Mouse (Mus musculus) intestine, embryonic 16.5 days (tissue): Measurements from ENCODE around the gene Itgb1bp1. TPM values are rescaled to one million over a fixed set of nuclear protein-coding genes. Genes with fewer than 3 reads are reported as not detected.

ENCODE experiments used
- ATAC-seq: fragments of 200-750 bp; cut with Nextera tagmentation; 2 replicates; pipeline ENCODE4 v1.8.0; 2017; ENCODE audit warnings: moderate TSS enrichment, moderate library complexity
- H3K27ac ChIP-seq: fragments of 300-500 bp; sonication (generic); 2 replicates; pipeline ENCODE4 v1.5.1; 2014; ENCODE audit warnings: mild to moderate bottlenecking, low read length
- H3K27me3 ChIP-seq: fragments of 300-500 bp; sonication (generic); replicated peaks from 2 replicates; pipeline ENCODE4 v1.6.1; 2014; ENCODE audit warnings: low read length, control low read depth, mixed read lengths; ENCODE audit not compliant: control insufficient read depth, insufficient read depth
- H3K36me3 ChIP-seq: fragments of 300-500 bp; sonication (generic); 2 replicates; pipeline ENCODE4 v1.6.1; 2014; ENCODE audit warnings: low read length, control low read depth; ENCODE audit not compliant: control insufficient read depth, insufficient read depth
- H3K4me1 ChIP-seq: fragments of 300-500 bp; sonication (generic); 2 replicates; pipeline ENCODE4 v1.6.1; 2014; ENCODE audit warnings: low read length, control low read depth, mixed read lengths; ENCODE audit not compliant: control insufficient read depth, insufficient read depth
- H3K4me2 ChIP-seq: fragments of 300-500 bp; sonication (generic); 2 replicates; pipeline ENCODE4 v1.6.1; 2014; ENCODE audit warnings: low read depth, low read length, control low read depth
- H3K4me3 ChIP-seq: fragments of 300-500 bp; sonication (generic); 2 replicates; pipeline ENCODE4 v1.5.1; 2014; ENCODE audit warnings: mild to moderate bottlenecking, low read length
- H3K9ac ChIP-seq: fragments of 300-500 bp; sonication (generic); 2 replicates; pipeline ENCODE4 v1.6.1; 2014; ENCODE audit warnings: low read depth, low read length
- H3K9me3 ChIP-seq: fragments of 300-500 bp; sonication (generic); 2 replicates; pipeline ENCODE4 v1.6.1; 2016; ENCODE audit warnings: low read length, control low read depth; ENCODE audit not compliant: control insufficient read depth
- WGBS: fragments of 180-500 bp; shearing (Covaris S2); extraction: QIAGEN DNeasy Blood & Tissue Kit; methylation state at CpG from one replicate; pipeline ENCODE4 v1.1.7; 2014; 5-methylcytosine and 5-hydroxymethylcytosine counted together
- polyA plus RNA-seq: library from polyadenylated mRNA; unstranded; fragments of >200 nt; fragmentation: Nextera tagmentation; extraction: Ambion mirVana; gene quantifications from 2 replicates; pipeline ENCODE4 v1.2.1, GENCODE M21; 2015

Itgb1bp1 gene
- polyA plus RNA-seq, 1 experiment from 2014 or later, result 42.5 TPM

DNA sequence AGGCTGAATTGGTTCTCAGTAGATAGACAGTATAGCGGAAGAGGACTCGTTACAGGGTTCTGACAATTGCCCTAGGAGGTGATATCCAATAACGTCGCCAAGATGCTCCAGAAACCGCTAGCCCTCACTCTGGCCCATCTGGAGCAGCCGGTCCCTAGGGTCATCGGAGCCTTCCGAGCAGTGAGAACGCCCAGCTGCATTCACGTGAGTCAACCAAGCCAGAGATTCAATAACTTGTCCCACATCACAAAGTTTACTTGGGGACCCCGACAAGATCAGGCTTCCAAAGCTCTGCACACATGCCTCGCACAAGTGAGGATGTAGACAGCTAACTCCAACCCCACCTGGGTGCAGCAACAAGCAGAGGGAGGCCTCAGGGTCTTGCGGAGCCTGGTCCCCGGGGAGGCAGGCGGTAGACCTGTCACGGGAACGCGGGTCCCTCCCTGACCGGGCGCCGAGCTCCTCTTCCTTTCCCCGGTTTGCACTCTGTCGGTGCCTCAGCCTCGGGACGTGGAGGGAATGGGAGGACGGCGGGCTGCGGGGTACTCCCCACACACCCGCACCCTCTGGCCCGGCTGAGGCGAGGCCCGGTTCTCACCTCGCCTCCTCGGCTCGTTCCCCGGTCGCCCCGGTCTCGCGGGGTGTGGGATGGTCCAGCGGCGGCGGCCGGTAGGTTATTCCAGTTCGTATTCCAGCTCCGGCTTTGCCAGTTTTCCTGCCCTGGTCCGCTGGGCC is 409 bp downstream of the Itgb1bp1 start:
- Histone ChIP-seq H3K36me3 (no peaks in the 10 kb centered on the region), H3K9ac (peak overlapping the region; percentile 90), H3K4me1 (peaks cover 7% of the 10 kb centered on the region), H3K27ac (peak overlapping the region; percentile 74), H3K4me2 (peak overlapping the region; percentile 69), H3K4me3 (peak overlapping the region; percentile 93), H3K27me3 (no peaks in the 10 kb centered on the region), H3K9me3 (no peaks in the 10 kb centered on the region)
- ATAC-seq, result peak; percentile 87
- WGBS, result under 1% methylated on average over 47 of the region's 47 CpGs

DNA sequence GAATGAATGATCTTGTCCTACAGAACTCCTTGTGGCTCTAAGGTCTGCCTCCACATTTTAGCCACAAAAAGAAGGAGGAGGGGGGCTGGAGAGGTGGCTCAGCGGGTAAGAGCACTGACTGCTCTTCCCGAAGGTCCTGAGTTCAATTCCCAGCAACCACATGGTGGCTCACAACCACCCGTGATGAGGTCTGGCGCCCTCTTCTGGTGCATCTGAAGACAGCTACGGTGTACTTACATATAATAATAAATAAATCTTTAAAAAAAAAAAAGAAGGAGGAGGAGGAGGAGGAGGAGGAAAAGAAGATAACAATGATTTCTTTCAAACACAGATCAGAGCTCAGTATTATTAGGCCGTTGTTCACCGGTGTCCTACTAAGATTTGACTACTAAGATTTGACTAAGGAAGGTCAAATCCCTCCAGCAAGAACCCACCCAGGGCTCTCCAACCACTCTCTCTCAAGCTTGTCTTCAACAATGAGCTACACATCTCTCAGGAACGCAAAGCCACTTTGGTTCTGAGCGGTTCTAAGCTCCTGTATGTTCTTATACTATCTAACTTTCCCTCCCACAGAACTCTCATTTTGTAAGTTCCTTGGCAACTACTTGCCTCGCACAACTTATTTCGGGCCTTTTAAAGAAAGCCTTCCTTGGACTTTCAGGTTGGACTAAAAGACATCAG is 1.2 kb downstream of the Itgb1bp1 start, which contains the start of gene Cpsf3:
Cpsf3 (plus strand) TSS at position 631 of the 681 bp plus-strand sequence.
- ATAC-seq, result no peak
- H3K27ac ChIP-seq, result peak within 1 kb of the TSS; percentile 92
- 54% methylated on average over 11 of the region's 11 CpGs for WGBS
- peak within 1 kb of the TSS; percentile 93 for H3K9ac ChIP-seq
- H3K9me3 ChIP-seq, result no peaks in the 10 kb centered on the region
- no peaks in the 10 kb centered on the region for H3K36me3 ChIP-seq
- H3K4me2 ChIP-seq, result peak within 1 kb of the TSS; percentile 69
- no peaks in the 10 kb centered on the region for H3K27me3 ChIP-seq
- peak within 1 kb of the TSS; percentile 93 for H3K4me3 ChIP-seq
- peaks cover 7% of the 10 kb centered on the region for H3K4me1 ChIP-seq

DNA sequence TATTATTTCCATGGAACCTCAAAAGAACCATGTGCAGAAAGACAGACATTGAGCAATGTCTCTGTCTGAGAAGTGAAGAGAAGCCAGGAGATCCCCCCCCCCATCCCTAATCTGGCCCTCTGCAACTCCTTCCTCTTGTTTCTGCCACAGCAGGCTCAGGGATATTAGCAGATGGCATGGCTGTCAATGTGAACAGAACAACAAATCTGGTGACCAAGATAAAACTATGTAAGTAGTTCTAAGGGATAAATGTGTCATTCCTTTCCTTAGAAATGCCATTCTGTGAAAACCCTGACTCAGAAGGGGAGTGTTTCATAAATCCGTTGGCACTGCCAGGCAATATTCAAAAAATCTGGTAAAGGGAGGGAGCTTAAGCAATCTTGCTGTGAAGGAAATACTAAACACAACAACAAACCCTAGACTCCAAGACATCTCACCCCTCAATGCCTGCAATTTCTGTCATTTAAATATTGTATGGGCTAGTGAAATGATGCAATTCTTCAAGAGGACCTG is 8.7 kb downstream of the Itgb1bp1 start:
- no peak overlapping the region for H3K4me3 ChIP-seq
- no peak overlapping the region for H3K27ac ChIP-seq
- WGBS, result 81% methylated on average over 1 of the region's 1 CpGs
- no peaks in the 10 kb centered on the region for H3K27me3 ChIP-seq
- no peak overlapping the region for H3K4me2 ChIP-seq
- H3K9me3 ChIP-seq, result no peaks in the 10 kb centered on the region
- no peak for ATAC-seq
- H3K9ac ChIP-seq, result no peak overlapping the region
- H3K36me3 ChIP-seq, result no peaks in the 10 kb centered on the region
- H3K4me1 ChIP-seq, result no peaks in the 10 kb centered on the region

DNA sequence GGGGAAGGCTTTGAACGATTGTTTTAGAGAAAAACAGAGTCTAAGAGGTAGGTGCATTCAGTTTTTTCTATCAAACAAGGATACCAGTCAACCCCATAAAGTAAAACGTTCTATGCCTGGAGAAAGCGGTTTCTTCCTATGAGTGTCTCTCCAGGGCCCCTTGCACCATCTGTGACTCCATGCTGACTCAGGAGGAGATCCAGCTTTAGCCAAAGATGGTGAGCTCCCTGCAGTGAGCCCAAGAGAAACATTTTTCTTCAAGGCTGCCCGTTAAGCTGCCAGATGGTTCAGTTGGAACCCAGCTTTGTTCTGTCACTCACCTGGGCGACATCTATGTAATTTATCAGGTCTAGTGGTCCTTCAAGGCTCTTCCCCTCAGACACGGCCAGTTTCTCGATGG is 11.6 kb downstream of the Itgb1bp1 start:
- no peaks in the 10 kb centered on the region for H3K4me1 ChIP-seq
- H3K27me3 ChIP-seq, result no peaks in the 10 kb centered on the region
- ATAC-seq, result no peak
- no peaks in the 10 kb centered on the region for H3K36me3 ChIP-seq
- 82% methylated on average over 7 of the region's 7 CpGs for WGBS
- no peak overlapping the region for H3K9ac ChIP-seq
- no peaks in the 10 kb centered on the region for H3K9me3 ChIP-seq
- no peak overlapping the region for H3K27ac ChIP-seq
- H3K4me2 ChIP-seq, result no peak overlapping the region
- no peak overlapping the region for H3K4me3 ChIP-seq

DNA sequence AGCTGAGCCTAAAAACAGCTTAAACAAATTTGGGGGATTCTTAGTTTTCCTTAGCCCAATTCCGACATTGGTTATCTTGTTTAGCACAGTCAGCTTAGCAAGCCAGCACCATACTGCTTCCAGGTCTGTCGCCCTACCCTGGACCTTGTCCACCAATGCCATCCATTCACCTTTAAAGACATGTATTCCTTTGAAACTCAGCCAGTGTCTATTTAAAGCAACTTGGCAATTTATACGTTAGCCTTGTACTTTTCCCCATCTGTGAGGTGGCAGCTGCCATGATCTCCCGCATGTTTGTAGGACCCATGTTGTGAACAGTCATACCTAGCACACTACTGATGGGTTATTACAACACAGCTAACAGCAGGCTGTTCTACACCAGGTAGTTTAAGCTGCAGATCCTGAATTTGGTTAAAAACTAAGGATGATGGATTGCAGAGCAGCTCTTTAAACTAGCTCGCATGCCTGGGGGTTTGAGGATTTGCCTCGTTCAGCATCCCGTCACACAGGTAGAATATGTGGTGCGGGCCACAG is 17.9 kb downstream of the Itgb1bp1 start:
- Histone ChIP-seq H3K27ac (no peak overlapping the region), H3K9ac (no peak overlapping the region), H3K9me3 (no peaks in the 10 kb centered on the region), H3K27me3 (no peaks in the 10 kb centered on the region), H3K36me3 (no peaks in the 10 kb centered on the region; the same call in 1 of the 2 replicates), H3K4me1 (peaks cover 7% of the 10 kb centered on the region; the same call in 1 of the 2 replicates), H3K4me3 (no peak overlapping the region), H3K4me2 (no peak overlapping the region)
- no peak for ATAC-seq
- 94% methylated on average over 8 of the region's 8 CpGs for WGBS

DNA sequence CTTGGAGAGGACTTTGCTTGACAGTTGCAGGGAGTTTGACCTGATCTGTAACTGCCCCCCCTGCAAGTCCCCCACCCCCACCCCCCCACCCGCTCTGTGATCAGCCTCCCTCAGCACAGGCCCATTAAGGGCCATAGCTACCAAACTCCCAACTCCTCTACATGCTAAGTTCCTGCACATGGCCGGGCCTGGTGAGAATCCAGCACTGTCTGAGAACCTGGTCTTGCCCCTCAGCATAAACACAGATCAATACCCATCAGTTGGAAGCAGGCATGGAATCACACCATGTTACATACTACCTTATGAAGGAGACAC is 19.3 kb downstream of the Itgb1bp1 start:
- 76% methylated on average over 2 of the region's 2 CpGs for WGBS
- peaks cover 7% of the 10 kb centered on the region; the same call in 1 of the 2 replicates for H3K4me1 ChIP-seq
- ATAC-seq, result no peak
- no peak overlapping the region for H3K9ac ChIP-seq
- no peaks in the 10 kb centered on the region for H3K9me3 ChIP-seq
- H3K4me3 ChIP-seq, result no peak overlapping the region
- no peak overlapping the region for H3K27ac ChIP-seq
- H3K36me3 ChIP-seq, result no peaks in the 10 kb centered on the region; the same call in 1 of the 2 replicates
- no peak overlapping the region for H3K4me2 ChIP-seq
- no peaks in the 10 kb centered on the region for H3K27me3 ChIP-seq

DNA sequence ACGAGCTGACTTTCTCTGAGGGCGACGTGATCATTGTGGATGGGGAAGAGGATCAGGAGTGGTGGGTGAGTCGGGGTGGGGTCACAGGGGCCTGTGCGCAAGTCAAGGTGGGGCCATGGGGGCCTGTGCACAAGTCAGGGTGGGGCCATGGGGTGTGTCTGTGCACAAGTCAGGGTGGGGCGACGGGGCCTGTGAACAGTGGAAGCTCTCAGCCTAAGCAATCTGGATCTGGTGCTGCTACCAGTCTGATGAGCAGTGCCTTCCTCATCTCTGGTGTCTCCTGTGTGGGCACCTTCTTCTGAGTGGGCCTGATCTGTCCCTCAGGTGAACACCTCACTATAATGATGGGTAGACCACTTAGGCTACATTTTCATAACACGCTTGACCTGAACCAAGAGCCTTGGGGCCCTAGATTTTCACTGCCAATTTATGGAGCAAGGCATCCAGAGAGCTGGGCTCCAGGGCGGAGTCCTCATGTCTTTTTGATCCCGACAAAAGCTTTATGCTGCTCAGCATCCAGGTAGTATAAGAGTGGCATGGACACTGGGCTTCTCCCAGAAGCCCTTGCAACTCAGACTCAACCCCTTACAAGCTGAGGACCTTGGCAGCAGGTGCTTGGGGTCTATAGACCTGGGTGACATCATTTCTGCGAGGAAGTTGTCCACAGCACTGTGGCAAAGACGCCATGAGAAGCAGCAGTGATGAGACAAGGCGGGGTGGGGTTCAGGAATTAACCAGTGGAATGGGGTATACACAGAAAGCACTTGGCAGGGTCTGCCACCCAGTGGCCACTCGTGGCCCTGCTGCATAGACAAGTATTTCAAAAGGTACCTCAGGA is 19.9 kb downstream of the Itgb1bp1 start:
- H3K9me3 ChIP-seq, result no peaks in the 10 kb centered on the region
- H3K9ac ChIP-seq, result no peak overlapping the region
- H3K27me3 ChIP-seq, result no peaks in the 10 kb centered on the region
- ATAC-seq, result peak; percentile 72
- no peak overlapping the region for H3K27ac ChIP-seq
- H3K4me3 ChIP-seq, result no peak overlapping the region
- 66% methylated on average over 14 of the region's 14 CpGs for WGBS
- no peak overlapping the region for H3K4me2 ChIP-seq
- H3K4me1 ChIP-seq, result peaks cover 7% of the 10 kb centered on the region; the same call in 1 of the 2 replicates
- no peaks in the 10 kb centered on the region; the same call in 1 of the 2 replicates for H3K36me3 ChIP-seq

DNA sequence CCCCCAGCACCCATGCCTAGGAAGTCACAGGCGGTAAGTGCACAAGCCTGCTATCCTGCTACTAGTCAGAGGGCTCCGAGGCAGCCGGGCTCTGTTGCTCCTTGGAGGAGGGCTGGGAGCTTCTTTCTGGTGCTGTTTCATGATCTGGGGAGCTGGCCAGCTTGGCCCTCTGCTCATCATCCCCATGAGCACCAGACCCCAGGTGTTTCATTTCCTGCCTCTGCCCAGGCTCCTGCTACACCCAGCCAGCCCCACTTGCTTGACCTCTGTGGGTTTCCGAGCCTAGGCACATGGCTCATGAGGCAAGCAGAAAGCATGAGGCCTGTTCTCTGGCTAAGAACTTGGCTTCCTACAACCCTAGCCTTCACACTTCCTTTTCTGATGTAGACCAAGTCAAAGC is 20.6 kb downstream of the Itgb1bp1 start:
- 77% methylated on average over 4 of the region's 4 CpGs for WGBS
- Histone ChIP-seq H3K4me3 (no peak overlapping the region), H3K9me3 (no peaks in the 10 kb centered on the region), H3K4me2 (no peak overlapping the region), H3K4me1 (peaks cover 7% of the 10 kb centered on the region; the same call in 1 of the 2 replicates), H3K9ac (no peak overlapping the region), H3K36me3 (no peaks in the 10 kb centered on the region; the same call in none of the 2 replicates), H3K27me3 (no peaks in the 10 kb centered on the region), H3K27ac (no peak overlapping the region)
- peak; percentile 12 for ATAC-seq
